Mouse (Mus musculus) 416B (cell line): Measurements from ENCODE around the gene Mfap1a.
"Not testable (repeated sequence)": the region's sequence is repeated elsewhere in the genome, so short reads cannot be mapped to it uniquely, and the experiment has no call there.

Experiments used
- DNase-seq: peaks from one replicate; pipeline ENCODE4 v3.0.0; 2011; ENCODE audit warnings: low read depth

The Mfap1a gene

DNA sequence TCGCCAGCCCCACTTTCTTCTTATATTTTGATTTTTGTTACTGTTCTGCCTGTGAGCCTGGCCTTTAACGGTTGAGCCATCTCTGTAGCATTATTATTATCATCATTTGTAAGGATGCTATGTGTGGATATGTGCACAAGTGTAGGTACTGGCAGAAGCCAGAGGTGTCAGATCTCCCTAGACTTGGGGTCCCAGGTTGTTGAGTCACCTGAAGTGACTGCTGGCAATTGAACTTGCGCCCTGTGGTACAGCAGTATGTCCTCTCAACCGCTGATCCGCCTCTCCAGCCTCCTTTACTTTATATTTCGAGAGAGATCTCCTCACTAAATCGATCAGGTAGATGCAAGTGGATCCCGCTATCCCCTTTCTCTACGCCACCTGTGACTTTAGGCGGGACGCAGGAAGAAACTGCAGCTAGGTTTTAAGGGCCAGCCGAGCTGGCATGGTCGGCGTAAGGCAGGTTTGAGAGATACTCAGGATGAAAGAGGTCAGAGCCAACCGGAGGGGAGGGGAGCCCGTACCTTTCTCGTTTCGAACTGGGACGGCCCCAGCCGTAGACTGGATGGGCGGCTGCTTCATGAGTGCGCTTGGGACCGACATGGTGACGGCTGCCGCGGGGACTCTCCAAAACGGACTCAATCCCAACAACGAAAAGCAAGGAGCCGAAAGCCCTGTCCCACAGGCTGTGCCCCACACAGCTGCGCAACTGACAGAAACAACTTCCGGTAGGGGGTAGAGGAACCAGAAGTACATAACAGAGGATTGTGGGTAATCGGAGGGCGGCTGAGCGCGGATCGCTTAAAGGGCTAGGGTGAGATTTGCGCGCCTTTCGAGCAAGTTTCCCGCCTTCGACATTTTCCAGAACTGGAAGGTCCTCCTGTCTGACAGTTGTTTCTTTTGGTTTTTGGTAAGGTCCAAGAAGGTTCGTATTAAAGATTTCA lies at the start of gene Mfap1a, which contains the start of gene Wdr76:
Gene Mfap1a, minus strand, starts transcription at position 724 of the 941 bp plus-strand sequence.
Gene Wdr76, plus strand, starts transcription at position 782 of the 941 bp plus-strand sequence.
- DNase-seq, result peak; percentile 95

DNA sequence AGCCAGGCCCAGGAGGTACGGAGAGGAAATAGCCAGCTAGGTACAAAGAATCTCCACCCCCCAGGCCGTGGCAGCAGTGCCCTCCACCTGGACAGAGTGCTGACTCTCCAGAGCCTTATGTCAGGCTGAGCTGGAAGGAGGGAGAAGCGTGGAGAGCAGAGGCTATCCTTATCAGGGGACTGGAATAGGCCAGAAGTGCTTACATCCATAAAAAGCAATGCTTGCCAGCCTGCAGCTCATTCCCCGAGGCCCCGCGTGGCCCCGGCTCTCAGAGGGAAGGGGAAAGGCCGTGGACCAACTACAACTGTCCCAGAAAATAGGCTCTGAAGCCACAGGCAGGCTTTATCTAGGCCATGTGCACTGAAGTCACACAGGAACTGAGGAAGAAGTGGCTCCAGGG lies 44.8 kb upstream of the Mfap1a start:
- no peak for DNase-seq

DNA sequence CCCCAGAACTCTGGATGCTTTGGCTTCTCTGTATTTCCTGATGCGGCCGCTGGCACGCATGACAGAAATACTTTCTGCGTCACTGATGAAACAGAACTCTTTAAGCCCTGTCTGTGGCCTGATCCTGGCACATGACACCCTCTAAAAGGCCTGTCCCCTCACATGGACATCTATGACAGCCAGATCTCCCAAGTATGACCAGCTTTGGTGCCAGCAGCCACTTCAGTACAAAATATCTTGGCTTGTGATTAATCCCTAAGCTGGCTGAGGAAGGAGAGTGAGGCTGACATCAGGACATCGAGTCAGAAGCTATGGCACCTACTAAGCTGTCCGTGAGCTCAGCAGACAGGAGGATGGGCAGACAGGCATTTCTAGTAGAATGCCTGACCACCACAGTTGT lies 43.2 kb upstream of the Mfap1a start:
- no peak for DNase-seq

DNA sequence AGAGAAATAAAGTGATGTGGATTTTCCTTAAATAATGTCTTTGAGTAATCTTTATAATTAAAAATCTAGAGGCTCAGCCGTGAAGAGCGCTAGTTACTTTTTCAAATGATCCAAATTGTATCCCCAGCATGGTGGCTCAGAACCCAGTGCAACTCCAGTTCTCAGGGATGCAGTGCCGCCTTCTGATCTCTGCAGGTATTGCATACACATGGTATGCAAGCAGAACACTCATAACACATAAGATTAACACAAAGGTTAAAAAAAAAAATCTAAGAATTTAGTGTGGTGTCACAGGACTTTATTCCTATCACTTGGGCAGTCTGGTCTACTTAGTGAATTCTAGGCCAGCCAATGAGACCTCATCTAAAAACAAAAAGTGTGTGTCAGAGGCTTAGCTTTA lies 38.4 kb upstream of the Mfap1a start:
- DNase-seq, result peak; percentile 28

DNA sequence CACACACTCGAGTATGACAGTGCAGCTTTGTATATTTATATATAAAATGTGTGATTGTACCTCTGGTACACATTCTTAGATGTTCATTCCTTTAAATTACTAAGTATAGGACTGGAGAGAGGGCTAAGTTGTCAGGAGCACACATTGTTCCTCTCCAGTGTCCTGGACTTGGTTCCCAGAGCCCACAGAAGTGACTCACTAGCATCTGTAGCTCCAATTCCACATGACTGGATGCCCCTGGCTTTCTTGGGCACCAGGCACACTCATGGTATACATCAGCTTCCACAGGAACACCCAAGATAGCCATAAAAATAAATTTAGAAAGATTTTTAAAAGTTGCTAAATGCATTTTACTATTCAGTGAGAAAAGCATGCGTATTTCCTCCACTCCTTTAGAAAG lies 18.6 kb upstream of the Mfap1a start:
- DNase-seq, result no peak

DNA sequence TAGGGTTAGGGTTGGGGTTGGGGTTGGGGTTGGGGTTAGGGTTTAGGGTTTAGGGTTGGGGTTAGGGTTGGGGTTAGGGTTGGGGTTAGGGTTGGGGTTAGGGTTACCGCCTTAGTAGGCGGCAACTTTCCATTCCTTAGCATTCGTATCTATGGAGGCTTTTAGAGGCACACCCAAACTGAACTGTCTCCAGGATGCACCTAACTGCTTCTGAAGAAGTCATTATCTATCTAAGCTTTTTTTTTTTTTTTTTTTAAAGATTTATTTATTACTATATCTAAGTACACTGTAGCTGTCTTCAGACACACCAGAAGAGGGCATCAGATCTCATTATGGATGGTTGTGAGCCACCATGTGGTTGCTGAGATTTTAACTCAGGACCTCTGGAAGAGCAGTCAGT lies 16.4 kb upstream of the Mfap1a start:
- DNase-seq, result not testable (repeated sequence)

DNA sequence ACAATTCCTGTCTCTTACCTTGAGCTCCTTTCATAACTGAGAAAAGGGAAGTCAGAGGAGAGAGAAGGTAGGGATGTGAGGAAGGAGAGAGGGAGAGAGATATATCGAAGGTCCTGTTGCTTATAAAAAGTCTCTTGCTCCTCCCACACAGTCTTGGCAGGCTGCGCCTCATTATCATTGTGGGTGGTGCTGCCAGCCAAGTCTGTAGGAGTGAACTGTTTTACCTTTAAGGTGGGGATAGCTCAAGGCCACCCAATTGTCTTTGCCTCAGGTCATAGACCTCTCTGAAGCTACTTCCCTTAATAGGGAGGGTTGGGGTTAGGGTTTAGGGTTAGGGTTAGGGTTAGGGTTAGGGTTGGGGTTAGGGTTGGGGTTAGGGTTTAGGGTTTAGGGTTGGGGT lies 15.5 kb upstream of the Mfap1a start:
- DNase-seq, result no peak

DNA sequence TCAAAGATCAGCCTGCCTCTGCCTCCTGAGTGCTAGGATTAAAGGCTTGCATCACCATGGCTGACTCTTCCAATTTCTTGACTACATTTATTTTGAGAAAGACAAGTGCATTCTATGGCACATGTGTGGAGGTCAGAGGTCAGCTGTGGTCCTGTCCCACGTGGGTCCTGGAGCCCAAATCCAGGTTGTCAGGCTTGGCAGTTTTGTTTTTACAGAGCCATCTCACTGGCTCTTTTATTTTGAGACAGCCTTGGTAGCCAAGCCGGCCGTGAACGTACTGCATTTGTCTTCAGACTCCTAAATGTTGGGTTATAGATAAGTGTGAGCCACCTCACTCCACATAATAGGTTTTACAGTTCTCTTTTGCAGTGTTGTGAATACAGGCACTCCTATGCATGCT lies 12.2 kb upstream of the Mfap1a start:
- not testable (repeated sequence) for DNase-seq

DNA sequence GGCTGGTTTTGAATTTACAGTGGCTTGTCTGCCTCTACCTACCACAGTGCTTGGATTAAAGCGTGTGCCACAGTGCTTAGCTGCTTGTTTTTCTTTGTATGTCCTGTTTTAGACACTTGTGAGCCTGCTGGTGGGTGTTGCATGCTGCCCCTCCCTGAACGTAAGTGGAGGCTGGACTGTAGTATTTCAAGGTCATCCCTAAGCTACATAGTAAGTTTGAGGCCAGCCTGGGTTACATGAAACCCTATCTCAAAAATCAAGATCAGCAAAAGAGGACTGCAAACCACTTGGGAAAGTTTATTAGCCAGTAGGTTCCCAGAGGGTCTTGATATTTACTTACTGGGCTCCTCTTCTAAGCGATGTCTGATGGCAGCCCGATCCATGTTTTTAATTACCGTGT lies 11.6 kb upstream of the Mfap1a start:
- DNase-seq, result no peak

DNA sequence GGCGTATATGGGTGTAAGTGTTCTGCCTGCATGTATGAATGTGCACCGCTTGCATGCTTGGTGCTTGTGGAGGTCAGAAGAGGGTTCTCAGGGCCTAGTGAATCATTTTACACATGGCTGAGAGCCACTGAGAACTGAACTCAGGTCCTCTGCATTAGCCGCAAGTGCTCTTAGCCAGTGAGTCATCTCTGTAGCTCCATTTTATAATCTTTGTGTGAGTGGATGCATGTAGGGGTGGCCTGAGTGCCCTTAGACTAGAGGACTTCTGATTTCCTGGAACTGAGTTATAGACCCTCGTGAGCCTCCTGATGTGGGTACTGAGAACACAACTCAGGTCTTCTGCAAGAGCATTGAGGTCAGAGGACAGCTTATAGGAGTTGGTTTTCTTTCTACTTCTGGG lies 7.7 kb upstream of the Mfap1a start:
- no peak for DNase-seq

DNA sequence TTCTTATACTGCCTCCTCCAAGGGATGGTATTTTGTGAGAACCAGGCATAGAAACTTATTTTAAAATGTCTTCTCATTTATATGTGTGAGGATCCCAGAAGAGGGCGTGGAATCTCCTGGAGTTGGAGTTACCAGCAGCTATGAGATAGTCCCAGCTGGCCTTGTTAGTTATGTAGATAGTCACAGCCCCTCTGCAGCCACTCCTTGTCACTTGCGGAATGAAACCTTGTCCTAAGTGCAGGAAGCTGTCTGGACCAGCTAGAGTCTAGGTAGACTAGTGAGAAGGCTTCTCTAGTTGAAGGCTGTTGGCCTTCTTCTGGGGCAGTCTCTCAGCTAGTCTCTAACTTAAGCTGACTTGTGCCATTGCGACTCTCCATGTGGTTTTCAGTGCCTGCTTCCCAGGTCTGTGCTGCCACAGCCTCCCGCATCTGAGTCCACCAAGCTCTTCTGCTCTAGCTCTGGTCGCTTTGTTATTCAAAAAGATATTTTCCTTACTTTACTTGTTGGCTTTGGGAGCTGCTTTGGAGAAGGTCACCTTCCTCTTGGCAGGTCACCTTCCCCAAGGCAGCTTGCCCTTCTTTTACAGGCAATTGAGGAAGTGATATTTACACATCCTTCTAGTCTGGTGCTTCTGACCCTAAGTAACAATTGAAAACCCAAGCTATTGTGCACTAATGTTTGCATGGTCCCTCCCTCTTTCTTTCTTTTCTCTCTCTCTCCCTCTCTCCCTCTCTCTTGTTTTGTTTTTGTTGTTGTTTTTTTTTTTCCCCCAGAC lies 6.7 kb upstream of the Mfap1a start:
- not testable (repeated sequence) for DNase-seq

DNA sequence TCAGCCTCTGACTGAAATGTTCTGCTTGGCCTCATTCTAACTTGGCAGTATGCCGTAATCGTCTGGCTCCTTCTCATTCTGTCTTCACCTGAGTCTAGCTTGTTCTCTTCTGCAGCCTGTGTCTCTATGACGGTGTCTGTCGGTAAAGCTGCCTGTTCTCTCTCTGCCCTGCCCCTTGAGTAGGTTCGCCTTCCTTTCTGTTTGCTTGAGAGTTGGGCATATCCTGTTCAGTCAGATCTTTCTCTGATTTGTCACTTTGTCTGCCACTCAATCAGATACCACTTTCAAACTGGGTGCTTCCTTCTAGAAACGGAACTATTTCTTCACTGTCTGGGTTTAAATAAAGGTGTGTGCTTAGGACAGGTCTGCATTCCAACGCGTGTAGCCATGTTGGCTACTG lies 4.9 kb upstream of the Mfap1a start:
- peak; percentile 23 for DNase-seq

DNA sequence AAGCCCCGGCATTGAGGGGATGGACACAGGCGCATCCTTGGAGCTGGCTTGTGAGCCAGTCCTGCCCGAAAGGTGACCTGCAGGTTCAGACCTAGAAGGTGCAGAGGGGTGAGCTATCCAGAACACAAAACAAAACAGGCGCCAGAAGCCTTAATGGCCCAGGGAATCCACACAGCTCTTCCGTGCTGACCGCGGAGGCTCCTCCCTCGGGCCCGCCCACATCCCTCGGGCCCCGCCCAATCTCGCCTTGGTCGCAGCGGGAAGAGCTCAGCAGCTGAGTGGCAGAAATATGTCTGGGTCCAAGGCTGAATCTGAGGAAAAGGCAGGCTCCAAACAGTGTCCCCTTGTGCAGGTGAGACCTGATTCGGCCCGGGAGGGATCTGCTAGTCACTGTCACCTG lies 3.1 kb upstream of the Mfap1a start:
- no peak for DNase-seq

DNA sequence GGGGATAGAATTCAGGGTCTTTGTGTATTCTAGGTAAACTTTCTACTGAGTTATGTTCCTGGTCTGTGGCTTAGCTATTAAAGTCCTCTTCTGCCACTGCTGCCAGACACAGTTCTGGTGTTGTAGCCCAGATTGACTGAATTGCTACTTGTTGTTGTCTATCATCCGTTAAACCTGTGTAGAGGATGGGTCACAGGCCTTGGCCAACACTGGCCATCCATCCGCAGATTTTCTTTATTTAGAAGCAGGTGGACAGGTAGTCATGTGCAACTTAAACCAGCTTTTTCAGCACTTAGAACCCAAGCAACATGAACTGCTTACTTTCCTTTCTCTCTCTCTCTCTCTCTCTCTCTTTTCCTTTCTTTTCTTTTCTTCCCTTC lies 1.5 kb upstream of the Mfap1a start:
- DNase-seq, result no peak

DNA sequence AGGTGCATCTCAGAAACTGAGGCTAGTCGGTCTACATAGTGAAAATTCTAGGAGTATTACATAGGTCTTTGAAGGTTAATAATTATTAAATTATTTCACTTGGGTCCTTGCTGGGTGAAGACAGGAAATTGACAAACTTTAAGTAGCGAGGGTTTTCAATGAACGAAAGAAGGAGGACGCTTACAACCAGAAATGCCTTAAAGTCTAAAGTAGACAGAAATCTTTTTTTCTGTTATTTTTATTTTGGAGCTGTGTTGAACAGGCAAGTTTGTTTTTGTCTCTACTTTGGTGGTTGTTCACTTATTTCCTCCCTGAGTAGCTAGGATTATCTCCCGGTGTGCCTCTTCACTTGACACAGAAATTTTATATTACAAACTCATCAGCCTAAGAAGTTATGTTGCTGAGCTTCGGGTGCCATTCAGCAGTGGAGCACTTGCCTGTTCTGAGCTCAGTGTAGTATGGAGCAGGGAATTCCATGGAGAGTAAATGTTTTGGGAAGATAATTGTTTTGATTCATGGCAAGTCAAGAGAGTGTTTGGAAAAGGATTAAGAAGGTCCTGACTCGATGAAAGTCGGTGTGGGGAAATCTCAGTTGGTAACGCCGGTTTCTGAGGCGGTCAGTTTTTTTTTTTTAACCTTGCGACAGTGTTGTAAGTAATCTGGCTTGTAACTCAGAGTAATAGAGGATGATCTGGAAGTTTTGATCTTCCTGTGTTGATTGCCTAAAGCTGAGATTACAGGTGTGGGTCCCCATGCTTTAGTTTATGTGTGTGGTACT lies 897 bp upstream of the Mfap1a start:
- DNase-seq, result peak; percentile 66

DNA sequence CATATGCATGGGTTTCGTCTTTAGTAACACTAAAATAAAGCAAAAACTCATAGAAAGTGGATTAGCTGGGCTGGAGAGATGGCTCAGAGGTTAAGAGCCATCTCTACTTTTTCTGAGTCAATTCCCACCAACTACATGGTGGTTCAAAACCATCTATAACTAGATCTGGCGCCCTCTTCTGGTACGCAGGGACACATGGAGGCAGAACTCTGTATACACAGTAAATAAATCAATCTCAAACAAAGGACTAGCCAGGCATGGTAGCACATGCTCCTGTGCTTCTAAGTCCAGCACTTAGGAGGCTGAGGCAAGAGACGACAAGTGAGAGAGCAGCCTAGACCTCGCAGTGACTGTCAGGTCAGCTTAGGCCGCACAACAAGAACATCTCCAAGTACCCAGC lies 4.9 kb downstream of the Mfap1a start:
- DNase-seq, result not testable (repeated sequence)

DNA sequence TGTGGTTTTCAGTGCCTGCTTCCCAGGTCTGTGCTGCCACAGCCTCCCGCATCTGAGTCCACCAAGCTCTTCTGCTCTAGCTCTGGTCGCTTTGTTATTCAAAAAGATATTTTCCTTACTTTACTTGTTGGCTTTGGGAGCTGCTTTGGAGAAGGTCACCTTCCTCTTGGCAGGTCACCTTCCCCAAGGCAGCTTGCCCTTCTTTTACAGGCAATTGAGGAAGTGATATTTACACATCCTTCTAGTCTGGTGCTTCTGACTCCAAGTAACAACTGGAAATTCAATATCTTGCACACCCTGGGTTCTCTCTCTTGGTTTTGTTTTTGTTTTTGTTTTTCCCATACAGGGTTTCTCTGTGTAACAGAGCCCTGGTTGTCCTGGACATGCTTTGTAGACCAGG lies 22.1 kb downstream of the Mfap1a start:
- not testable (repeated sequence) for DNase-seq

DNA sequence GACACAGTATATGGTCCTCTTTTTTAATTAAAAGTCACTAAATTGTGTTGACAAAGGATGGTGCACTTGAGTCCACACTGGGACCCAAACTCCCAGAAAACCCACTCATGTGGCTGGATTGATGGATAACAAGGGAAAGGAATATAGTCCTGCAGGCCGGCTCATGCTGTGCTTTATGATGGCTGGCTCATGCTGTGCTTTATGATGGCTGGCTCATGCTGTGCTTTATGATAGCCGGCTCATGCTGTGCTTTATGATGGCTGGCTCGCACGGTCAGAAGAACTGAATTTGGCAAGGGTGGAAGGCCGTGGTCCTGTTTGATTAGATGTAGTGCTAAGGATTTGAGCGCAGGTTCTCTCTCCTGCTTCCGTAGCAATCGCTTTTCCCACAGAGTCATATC lies 22.9 kb downstream of the Mfap1a start:
- no peak for DNase-seq

DNA sequence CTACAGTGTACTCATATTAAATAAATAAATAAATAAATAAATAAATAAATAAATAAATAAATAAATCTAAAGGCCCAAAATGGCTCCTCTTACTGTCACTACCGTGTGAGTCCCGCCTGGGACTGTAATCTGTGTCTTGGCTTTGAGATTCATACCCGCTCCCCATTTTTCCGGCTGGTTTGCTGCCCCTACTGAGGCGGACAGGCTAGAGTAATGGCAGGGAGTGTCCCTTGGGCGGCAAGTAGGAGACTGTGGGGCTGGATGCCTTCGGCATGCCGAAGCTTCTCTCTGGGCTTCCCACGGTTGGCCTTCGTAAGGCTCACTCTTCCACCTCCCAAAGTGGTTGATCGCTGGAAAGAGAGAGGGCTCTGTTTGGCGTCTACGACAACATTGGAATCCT lies 25.5 kb downstream of the Mfap1a start:
- DNase-seq, result not testable (repeated sequence)

DNA sequence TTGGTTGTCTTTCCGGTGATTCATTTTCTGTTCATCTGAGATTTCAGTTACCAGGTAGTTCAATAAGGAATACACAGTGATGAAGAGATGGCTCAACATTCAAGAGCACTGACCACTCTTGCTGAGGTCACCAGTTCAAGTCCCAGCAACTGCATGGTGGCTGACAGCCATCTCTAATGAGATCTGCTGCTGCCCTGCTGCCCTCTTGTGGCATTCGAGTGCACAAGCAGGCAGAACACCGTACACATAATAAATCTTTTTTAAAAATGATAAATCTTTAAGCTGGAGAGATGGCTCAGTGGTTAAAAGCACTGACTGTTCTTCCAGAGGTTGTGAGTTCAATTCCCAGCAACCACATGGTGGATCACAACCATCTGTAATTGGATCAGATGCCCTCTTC lies 26.0 kb downstream of the Mfap1a start:
- peak; percentile 78 for DNase-seq

DNA sequence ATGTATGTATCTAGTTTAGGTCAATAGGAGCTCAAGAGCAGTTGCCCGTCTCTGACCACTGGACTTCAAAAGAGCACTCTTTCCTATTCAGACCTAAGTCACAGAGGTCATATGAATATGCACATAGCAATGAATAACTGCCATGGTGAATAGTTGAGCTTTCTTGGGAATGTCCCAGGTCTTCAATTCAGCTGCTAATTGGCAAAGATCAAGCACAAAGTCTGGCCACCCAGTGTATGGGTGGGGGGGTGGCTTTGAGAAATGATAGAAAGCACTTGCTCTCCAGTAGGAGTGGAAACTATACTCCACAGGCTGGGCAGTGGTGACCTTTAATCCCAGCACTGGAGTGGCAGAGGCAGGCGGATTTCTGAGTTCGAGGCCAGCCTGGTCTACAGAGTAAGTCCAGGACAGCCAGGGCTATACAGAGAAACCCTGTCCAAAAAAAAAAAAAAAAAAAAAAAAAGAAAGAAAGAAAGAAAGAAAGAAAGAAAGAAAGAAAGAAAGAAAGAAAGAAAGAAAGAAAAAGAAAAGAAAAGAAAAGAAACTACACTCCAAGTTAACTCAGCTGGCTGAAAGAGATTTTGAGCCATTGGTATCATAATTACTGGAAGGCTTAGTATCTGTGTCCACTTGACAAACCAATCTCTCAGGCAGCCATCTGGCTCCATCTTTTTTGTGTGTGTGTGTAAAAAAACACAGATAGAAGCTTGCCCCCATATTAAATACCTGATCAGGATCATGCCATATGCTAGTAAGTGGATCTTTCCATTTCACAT lies 28.8 kb downstream of the Mfap1a start:
- DNase-seq, result no peak

DNA sequence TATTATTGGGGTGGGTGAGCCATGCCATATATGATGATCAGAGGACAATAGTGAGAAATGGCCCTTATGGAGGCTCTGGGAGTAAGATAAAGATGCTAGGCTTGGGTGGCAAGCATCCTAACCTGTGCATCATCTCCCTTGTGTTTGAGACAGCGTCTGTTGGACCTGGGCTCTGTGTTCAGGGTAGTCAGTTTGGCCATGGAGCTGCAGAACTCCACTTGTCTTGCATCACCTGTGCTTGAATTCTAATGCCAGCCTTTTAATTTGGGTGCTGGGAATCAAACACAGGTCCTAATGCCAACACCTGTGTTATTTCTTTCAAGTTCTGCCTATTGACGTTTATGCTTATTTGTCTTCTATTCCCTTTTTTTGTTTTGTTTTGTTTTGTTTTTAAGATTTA lies 31.2 kb downstream of the Mfap1a start:
- not testable (repeated sequence) for DNase-seq
